Mouse (Mus musculus): Measurements from ENCODE around the gene Skil.

DNA sequence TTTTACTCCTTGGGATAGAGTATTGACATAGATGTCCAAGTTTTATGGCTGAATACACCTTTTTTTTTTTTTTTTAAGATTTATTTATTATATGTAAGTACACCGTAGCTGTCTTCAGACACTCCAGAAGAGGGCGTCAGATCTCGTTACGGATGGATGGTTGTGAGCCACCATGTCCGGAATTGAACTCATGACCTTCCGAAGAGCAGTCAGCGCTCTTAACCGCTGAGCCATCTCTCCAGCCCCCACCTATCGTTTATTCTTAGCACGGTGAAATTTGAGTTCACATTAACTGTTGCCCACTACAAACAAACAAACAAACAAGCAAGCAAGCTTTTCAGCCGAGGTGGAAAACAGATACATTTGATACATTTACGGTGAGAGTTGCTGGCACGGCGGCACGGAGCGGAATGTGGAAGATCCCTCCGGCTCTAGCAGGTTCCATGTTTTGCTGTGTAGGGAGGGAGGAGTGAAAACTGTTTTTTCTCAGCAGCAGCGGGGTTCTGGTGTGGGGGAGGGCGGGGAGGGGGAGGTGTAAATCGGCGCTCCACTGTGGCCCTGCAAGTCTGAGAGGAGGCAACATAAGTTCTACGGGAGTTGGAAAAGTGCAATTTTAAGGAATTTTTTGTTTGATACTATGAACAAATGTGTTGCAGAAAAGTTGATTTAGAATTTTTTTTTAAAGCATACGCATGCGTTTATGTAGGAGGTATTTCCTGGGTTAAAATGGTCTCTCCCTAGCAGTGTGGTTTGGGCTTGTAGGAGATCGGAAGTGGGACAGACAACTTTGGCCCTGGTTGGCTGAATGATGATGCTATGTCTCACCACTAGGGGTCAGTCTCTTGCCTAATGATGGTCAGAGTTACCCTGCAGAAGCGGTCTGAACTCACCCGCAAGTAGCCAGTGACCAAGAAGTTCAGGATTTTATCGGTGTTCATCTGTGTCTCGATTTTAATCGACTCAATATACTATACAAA is 37.9 kb upstream of the Skil start:
- TF ChIP-seq CTCF (IDR thresholded peaks at IDR 0.05; ENCODE audit: borderline replicate concordance, insufficient read depth, low read length) (peak; percentile 47; the same call in 1 of the 2 replicates), POLR2A (IDR thresholded peaks at IDR 0.05; ENCODE audit: low read depth, low read length) (0 out of 2 replicates have a peak, but pooled peaks have one; percentile 33)

Data from embryonic fibroblast, embryonic 13.5 days (primary cell).